Mouse (Mus musculus) intestine, embryonic 14.5 days (tissue): ENCODE results near the gene E2f7. TPM values are rescaled to one million over a fixed set of nuclear protein-coding genes. Genes with fewer than 3 reads are reported as not detected.
"Not testable (repeated sequence)": the region's sequence is repeated elsewhere in the genome, so short reads cannot be mapped to it uniquely, and the experiment has no call there.

Source experiments
- ATAC-seq: fragments of 200-750 bp; cut with Nextera tagmentation; replicated peaks from 2 replicates; pipeline ENCODE4 v1.8.0; 2017; ENCODE audit warnings: low read depth, moderate number of reproducible peaks, moderate TSS enrichment, moderate library complexity; ENCODE audit not compliant: low FRiP score, low TSS enrichment
- DNase-seq: peaks from one replicate; pipeline ENCODE4 v3.0.0-alpha.2; 2018; ENCODE audit warnings: low spot score
- H3K27ac ChIP-seq: fragments of 300-500 bp; sonication (generic); 2 replicates; pipeline ENCODE4 v1.5.1; 2014; ENCODE audit warnings: low read depth, mild to moderate bottlenecking, control low read depth
- H3K27me3 ChIP-seq: fragments of 300-500 bp; sonication (generic); replicated peaks from 2 replicates; pipeline ENCODE4 v1.6.1; 2014; ENCODE audit warnings: low read length, control low read depth; ENCODE audit not compliant: control insufficient read depth, insufficient read depth
- H3K36me3 ChIP-seq: fragments of 300-500 bp; sonication (generic); 2 replicates; pipeline ENCODE4 v1.6.1; 2014; ENCODE audit warnings: low read length, control low read depth; ENCODE audit not compliant: control insufficient read depth, insufficient read depth
- H3K4me1 ChIP-seq: fragments of 300-500 bp; sonication (generic); replicated peaks from 2 replicates; pipeline ENCODE4 v1.6.1; 2014; ENCODE audit warnings: low read length, control low read depth, mixed read lengths; ENCODE audit not compliant: control insufficient read depth, insufficient read depth
- H3K4me2 ChIP-seq: fragments of 300-500 bp; sonication (generic); 2 replicates; pipeline ENCODE4 v1.6.1; 2014; ENCODE audit warnings: low read length
- H3K4me3 ChIP-seq: fragments of 300-500 bp; sonication (generic); 2 replicates; pipeline ENCODE4 v1.5.1; 2014; ENCODE audit warnings: low read depth, low read length, control low read depth, mixed read lengths
- H3K9ac ChIP-seq: fragments of 300-500 bp; sonication (generic); 2 replicates; pipeline ENCODE4 v1.6.1; 2014; ENCODE audit warnings: mild to moderate bottlenecking, low read length
- H3K9me3 ChIP-seq: fragments of 300-500 bp; sonication (generic); 2 replicates; pipeline ENCODE4 v1.6.1; 2016; ENCODE audit warnings: low read length, control low read depth; ENCODE audit not compliant: control insufficient read depth
- WGBS: fragments of 180-500 bp; shearing (Covaris S2); extraction: QIAGEN DNeasy Blood & Tissue Kit; methylation state at CpG from one replicate; pipeline ENCODE4 v1.1.7; 2014; 5-methylcytosine and 5-hydroxymethylcytosine counted together
- polyA plus RNA-seq: library from polyadenylated mRNA; unstranded; fragments of >200 nt; fragmentation: Nextera tagmentation; extraction: Ambion mirVana; gene quantifications from 2 replicates; pipeline ENCODE4 v1.2.1, GENCODE M21; 2014

Gene E2f7
- polyA plus RNA-seq, 1 experiment from 2014 or later: 22.2 TPM

DNA sequence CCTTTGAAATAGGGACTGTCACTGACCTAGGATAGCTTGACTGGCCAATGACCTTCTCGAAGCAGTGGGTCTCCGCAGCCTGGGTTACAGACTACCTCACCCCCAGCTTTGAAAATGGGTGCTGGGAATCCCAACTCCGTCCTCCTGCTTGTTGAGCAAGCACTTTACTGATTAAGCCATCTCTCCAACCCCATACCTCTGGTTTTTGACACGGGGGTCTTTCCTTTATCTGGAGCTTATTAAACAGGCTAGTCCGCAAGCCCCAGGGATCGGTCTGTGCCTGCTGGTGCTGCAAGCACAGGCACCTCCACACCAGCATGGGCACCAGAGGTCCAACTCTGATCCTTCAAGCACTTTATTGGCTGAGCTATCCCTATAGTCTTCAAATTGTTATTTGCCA is 1.5 kb upstream of the E2f7 start:
- Histone ChIP-seq H3K9me3 (no peaks in the 10 kb centered on the region), H3K27ac (no peak overlapping the region), H3K4me1 (peaks cover 8% of the 10 kb centered on the region; the same call in 1 of the 2 replicates), H3K36me3 (peaks cover 10% of the 10 kb centered on the region), H3K9ac (no peak overlapping the region), H3K4me2 (no peak overlapping the region), H3K4me3 (no peak overlapping the region), H3K27me3 (no peaks in the 10 kb centered on the region)
- WGBS: 85% methylated on average over 6 of the region's 6 CpGs
- DNase-seq (no peak), ATAC-seq (no peak)

DNA sequence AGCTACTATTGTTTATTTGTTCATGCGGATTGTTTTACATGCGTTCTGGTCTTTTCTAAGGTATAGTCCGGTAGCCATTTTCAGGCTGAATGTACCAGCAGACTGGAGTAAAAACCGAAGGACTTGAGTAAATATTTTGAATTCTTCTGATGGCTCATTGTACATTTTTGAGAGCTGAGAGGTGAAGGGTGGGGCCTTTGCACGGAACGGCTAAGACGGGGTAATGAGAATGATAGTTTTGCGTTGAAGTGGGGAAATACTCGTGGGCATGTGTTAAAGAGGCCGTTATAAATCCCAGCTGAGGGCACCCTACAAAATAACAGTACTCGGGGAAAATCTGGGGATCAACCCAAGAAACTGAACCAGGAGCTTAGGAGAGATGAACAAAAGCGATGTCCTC is 1.1 kb upstream of the E2f7 start:
- ATAC-seq (no peak), DNase-seq (no peak)
- 39% methylated on average over 12 of the region's 12 CpGs for WGBS
- H3K4me3 ChIP-seq: no peak overlapping the region
- peaks cover 14% of the 10 kb centered on the region for H3K36me3 ChIP-seq
- H3K27me3 ChIP-seq: no peaks in the 10 kb centered on the region
- no peaks in the 10 kb centered on the region for H3K9me3 ChIP-seq
- H3K4me1 ChIP-seq: peaks cover 8% of the 10 kb centered on the region; the same call in 1 of the 2 replicates
- no peak overlapping the region for H3K27ac ChIP-seq
- peak overlapping the region; percentile 79 for H3K4me2 ChIP-seq
- H3K9ac ChIP-seq: no peak overlapping the region

DNA sequence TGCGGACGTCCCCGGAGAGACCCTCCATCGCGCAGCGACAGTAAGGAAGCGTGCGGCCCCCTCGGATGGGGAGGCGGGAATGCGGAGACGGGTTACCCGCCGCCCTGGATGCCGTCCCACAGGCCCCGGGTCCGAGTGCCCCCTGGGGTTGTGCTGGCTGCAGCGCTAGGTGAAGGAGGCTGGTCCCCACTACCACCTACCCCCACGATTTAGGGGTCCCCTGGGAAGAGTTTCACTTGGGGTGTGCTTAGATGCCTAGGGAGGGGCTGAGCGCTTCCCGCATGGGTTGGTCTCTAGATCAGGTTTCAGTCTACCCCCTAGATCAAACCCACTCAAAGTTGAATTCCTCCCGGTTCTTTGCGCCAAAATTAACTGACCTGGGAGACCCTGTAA is 397 bp downstream of the E2f7 start:
- Histone ChIP-seq H3K4me3 (peak overlapping the region; percentile 68), H3K4me2 (peak overlapping the region; percentile 79), H3K4me1 (peaks cover 8% of the 10 kb centered on the region; the same call in 1 of the 2 replicates), H3K27me3 (no peaks in the 10 kb centered on the region), H3K9ac (peak overlapping the region; percentile 71), H3K9me3 (no peaks in the 10 kb centered on the region), H3K27ac (peak overlapping the region; percentile 4; the same call in 1 of the 2 replicates), H3K36me3 (peaks cover 20% of the 10 kb centered on the region)
- 2% methylated on average over 23 of the region's 23 CpGs for WGBS
- no peak for DNase-seq
- ATAC-seq: peak; percentile 58; the same call in 1 of the 2 replicates

DNA sequence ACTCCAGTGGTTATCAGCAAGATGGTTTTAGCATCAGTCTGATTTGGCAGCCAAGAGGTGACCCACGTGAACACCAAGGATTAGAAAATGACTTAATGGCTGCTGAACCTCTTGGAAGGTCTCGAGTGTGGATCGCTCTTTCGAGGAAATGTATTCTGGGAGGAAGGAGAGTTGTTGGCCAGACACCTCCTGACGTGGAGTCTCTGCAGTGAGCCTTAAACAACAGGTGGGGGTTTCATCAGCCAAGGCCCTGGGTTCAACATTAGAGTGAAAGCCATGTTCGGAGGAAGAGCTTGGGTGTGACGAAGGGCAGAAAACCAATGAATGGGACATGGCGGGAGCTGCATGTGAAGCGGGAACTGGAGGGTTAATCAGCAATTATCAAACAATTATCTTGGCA is 3.8 kb downstream of the E2f7 start:
- no peak overlapping the region for H3K4me3 ChIP-seq
- no peak overlapping the region for H3K27ac ChIP-seq
- H3K4me1 ChIP-seq: peaks cover 8% of the 10 kb centered on the region; the same call in 1 of the 2 replicates
- WGBS: 95% methylated on average over 9 of the region's 9 CpGs
- H3K36me3 ChIP-seq: peaks cover 44% of the 10 kb centered on the region
- no peaks in the 10 kb centered on the region for H3K27me3 ChIP-seq
- H3K9ac ChIP-seq: no peak overlapping the region
- H3K4me2 ChIP-seq: no peak overlapping the region
- no peaks in the 10 kb centered on the region for H3K9me3 ChIP-seq
- no peak for ATAC-seq
- DNase-seq: peak; percentile 21

DNA sequence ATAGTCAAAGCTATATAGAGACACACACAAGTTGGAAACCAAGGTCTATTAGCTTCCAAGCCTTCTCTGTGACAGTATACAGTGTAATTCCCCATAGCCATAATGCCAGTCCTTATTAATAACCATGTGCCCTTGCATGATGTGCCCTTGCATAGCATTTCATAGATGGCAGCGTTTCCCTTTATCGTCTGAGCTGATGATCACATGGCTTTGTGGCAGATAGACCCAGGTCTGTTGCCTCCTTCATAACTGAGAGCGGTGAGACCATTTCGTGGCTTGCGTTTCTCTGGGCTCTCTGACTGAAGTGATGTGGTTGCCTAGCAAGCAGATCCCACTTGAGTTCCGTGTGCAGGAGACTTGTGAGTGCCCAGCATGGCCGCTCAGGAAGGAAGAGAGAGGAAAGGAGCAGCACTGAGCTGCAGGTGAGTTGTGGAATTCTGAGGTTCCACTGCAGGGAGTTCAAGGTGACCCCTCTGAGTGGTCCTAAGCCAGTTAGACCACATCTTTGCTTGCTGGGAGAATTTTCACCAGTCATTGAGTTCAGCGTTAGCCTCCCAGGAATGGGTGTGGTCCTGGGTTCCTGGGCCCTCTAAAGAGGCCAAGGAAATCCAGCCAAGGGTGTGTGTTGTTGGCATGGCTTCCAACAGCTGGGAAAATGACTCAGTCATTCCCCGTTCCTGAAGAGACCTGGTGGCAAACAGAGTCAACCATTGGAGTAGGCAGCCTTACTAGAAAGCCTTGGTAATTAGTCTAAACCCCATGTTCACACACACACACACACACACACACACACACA is 4.5 kb downstream of the E2f7 start:
- Histone ChIP-seq H3K27me3 (no peaks in the 10 kb centered on the region), H3K9ac (no peak overlapping the region), H3K4me3 (no peak overlapping the region), H3K27ac (no peak overlapping the region), H3K36me3 (peaks cover 50% of the 10 kb centered on the region), H3K4me2 (no peak overlapping the region), H3K9me3 (no peaks in the 10 kb centered on the region), H3K4me1 (peaks cover 8% of the 10 kb centered on the region; the same call in 1 of the 2 replicates)
- 92% methylated on average over 9 of the region's 9 CpGs for WGBS
- ATAC-seq (no peak), DNase-seq (peak; percentile 34)

DNA sequence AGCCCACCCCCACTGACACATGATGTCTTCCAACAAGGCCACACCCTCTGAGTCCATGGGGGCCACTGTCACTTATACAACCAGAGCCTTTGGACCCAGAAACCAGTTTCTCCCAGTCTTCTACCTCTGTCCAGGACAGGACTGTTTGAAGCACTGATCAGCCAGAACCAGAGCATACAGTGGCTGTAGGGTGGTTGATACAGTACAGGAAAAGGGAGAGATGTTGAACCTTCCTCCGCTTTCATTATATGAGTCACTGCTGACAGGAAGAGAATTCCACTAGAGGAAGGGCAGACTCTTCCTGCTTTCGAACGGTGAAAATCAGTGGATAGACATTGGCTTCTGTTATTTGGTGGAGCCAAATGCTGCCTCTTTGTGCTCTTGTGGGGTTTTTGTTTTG is 7.6 kb downstream of the E2f7 start:
- no peaks in the 10 kb centered on the region for H3K9me3 ChIP-seq
- no peak overlapping the region for H3K9ac ChIP-seq
- 79% methylated on average over 3 of the region's 3 CpGs for WGBS
- H3K4me1 ChIP-seq: no peaks in the 10 kb centered on the region
- DNase-seq: no peak
- no peak for ATAC-seq
- no peaks in the 10 kb centered on the region for H3K27me3 ChIP-seq
- no peak overlapping the region for H3K27ac ChIP-seq
- H3K36me3 ChIP-seq: peaks cover 68% of the 10 kb centered on the region
- H3K4me3 ChIP-seq: no peak overlapping the region
- no peak overlapping the region for H3K4me2 ChIP-seq

DNA sequence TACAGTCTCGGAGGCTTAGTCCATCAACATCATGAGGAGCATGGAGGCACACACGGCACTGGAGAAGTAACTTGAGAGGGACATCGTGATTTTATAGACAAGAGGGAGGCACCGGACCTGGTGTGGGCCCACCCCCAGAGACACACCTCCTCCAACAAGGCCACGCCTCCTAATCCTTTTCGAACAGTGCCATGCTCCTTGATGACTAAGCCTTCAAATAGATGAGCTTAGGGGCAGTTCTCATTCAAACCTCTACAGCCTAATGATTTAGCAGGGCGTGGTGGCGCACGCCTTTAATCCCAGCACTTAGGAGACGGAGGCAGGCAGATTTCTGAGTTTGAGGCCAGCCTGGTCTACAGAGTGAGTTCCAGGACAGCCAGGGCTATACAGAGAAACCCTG is 10.3 kb downstream of the E2f7 start:
- Histone ChIP-seq H3K36me3 (peaks cover 63% of the 10 kb centered on the region), H3K4me2 (no peak overlapping the region), H3K4me3 (no peak overlapping the region), H3K9ac (no peak overlapping the region), H3K27ac (no peak overlapping the region), H3K9me3 (no peaks in the 10 kb centered on the region), H3K4me1 (no peaks in the 10 kb centered on the region), H3K27me3 (no peaks in the 10 kb centered on the region)
- 98% methylated on average over 10 of the region's 10 CpGs for WGBS
- DNase-seq: no peak
- no peak for ATAC-seq

DNA sequence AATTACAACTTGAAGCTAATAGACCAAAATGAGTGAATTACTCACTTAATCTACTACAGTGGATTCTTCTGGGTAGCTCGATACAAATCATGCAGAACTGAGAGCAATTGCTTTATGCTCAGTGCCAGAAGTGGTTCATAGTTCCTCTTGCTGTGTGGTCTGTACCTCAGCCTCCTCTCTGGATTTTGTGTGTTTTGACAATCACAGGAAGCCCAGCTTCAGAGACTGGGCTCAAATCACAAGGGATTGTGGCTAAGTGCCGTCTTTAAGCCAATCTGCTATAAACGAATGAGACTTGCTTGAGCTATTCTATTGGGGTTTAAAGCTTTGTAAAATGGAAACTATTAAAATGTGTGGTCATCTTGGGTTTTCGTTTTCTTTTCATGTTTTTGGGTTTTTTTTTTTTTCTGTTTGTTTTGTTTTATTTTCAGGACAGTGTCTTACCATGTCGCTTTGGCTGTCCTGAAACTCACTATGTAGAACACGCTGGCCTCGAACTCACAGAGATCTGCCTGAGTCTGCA is 11.1 kb downstream of the E2f7 start:
- ATAC-seq (no peak), DNase-seq (no peak)
- Histone ChIP-seq H3K36me3 (peaks cover 62% of the 10 kb centered on the region), H3K27ac (no peak overlapping the region), H3K4me3 (no peak overlapping the region), H3K27me3 (no peaks in the 10 kb centered on the region), H3K9me3 (no peaks in the 10 kb centered on the region), H3K4me2 (no peak overlapping the region), H3K9ac (no peak overlapping the region), H3K4me1 (no peaks in the 10 kb centered on the region)
- 88% methylated on average over 7 of the region's 7 CpGs for WGBS

DNA sequence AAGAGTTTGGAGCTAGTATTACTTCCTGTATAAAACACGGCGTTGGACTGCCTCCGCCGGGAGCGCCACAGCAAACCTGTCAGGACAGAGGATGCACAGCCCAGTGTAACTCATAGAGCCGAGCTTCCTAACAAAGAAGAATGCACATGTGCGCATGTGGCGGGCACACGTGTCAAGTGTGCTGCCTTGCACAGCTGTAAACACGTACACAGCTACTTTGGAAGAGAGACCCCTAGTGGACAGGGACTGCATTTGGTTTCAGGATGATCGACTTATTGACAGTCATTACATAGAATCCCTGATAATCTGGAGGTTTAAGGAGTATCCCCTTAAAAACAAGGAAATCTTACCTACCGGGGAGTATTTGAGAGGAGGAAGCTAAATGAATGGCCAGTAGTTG is 15.3 kb downstream of the E2f7 start:
- H3K9me3 ChIP-seq, H3K4me1 ChIP-seq, H3K4me3 ChIP-seq, H3K4me2 ChIP-seq, H3K27me3 ChIP-seq, H3K9ac ChIP-seq, DNase-seq, H3K27ac ChIP-seq: not testable (repeated sequence)
- peaks cover 72% of the 10 kb centered on the region for H3K36me3 ChIP-seq
- 0 out of 2 replicates have a peak, but pooled peaks have one; percentile 40 for ATAC-seq
- WGBS: 67% methylated on average over 7 of the region's 12 CpGs
